Mouse (Mus musculus) heart, postnatal 0 days (tissue): ENCODE measurements around the gene Lcor.

Source experiments
- CTCF ChIP-seq: IDR thresholded peaks from 2 replicates; pipeline ENCODE4 v1.5.1; 2016; ENCODE audit warnings: antibody characterized with exemption, control low read depth, low read depth
- EP300 ChIP-seq: IDR thresholded peaks from 2 replicates; pipeline ENCODE4 v1.6.1; 2016; ENCODE audit warnings: antibody characterized with exemption, low read depth

DNA sequence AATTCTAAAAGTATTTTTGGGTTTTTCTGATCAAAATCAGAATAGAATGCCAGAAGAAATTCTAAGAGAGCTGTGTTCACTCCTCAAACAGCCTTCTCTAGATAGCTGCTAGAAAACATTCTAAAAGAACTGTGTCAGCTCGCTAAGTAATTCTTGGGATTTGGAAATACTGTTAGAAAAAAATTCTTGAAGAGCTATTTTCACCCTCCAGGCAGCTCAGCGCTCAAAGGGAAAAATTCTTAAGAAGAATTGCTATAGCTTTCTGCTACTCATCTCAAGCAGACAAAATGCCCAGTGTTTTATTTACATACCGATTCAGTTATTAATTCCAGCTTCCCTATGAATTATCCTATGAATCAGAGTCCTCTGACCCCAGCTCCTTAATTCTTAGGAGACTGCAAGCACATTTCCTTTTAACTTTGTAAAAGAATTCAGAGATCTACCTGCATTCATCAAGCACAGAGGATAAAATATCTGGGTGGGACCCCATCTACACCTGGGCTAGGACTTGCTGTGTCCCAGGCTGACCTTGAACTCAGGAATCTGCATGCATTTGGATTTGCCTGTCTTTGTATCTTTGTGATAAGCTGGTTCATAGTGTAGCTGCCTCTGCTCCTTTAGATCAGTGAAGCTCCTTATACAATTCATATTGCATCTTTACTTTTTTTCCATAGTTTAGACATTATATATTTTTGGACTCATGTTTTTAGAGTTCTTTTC is 5.7 kb upstream of the Lcor start:
- TF ChIP-seq EP300 (no peak), CTCF (no peak)
